Mouse (Mus musculus) embryonic facial prominence, embryonic 15.5 days (tissue): ENCODE measurements around the gene Gm9732. TPM values are rescaled to one million over a fixed set of nuclear protein-coding genes. Genes with fewer than 3 reads are reported as not detected.
"Not testable (repeated sequence)": the region's sequence is repeated elsewhere in the genome, so short reads cannot be mapped to it uniquely, and the experiment has no call there.

Source experiments
- ATAC-seq: fragments of 200-750 bp; cut with Nextera tagmentation; 2 replicates; pipeline ENCODE4 v1.8.0; 2017; ENCODE audit warnings: low read depth, moderate TSS enrichment; ENCODE audit not compliant: insufficient number of reproducible peaks, low FRiP score, low TSS enrichment
- H3K27ac ChIP-seq: fragments of 300-500 bp; sonication (generic); replicated peaks from 2 replicates; pipeline ENCODE4 v1.5.1; 2015; ENCODE audit warnings: mild to moderate bottlenecking, inconsistent platforms
- H3K27me3 ChIP-seq: fragments of 300-500 bp; sonication (generic); 2 replicates; pipeline ENCODE4 v1.6.1; 2015; ENCODE audit warnings: inconsistent platforms
- H3K36me3 ChIP-seq: fragments of 300-500 bp; sonication (generic); 2 replicates; pipeline ENCODE4 v1.6.1; 2015; ENCODE audit warnings: mild to moderate bottlenecking, inconsistent platforms
- H3K4me1 ChIP-seq: fragments of 300-500 bp; sonication (generic); 2 replicates; pipeline ENCODE4 v1.6.1; 2015; ENCODE audit warnings: inconsistent platforms
- H3K4me2 ChIP-seq: fragments of 300-500 bp; sonication (generic); replicated peaks from 2 replicates; pipeline ENCODE4 v1.6.1; 2015; ENCODE audit warnings: mild to moderate bottlenecking, inconsistent platforms
- H3K4me3 ChIP-seq: fragments of 300-500 bp; sonication (generic); replicated peaks from 2 replicates; pipeline ENCODE4 v1.5.1; 2015; ENCODE audit warnings: mild to moderate bottlenecking, inconsistent platforms
- H3K9ac ChIP-seq: fragments of 300-500 bp; sonication (generic); 2 replicates; pipeline ENCODE4 v1.6.1; 2015; ENCODE audit warnings: inconsistent platforms
- H3K9me3 ChIP-seq: fragments of 300-500 bp; sonication (generic); replicated peaks from 2 replicates; pipeline ENCODE4 v1.6.1; 2016; ENCODE audit warnings: inconsistent platforms
- WGBS: fragments of 180-500 bp; shearing (Covaris S2); methylation state at CpG from one replicate; pipeline ENCODE4 v1.1.7; 2015; 5-methylcytosine and 5-hydroxymethylcytosine counted together
- polyA plus RNA-seq: library from polyadenylated mRNA; unstranded; fragments of >200 nt; fragmentation: Nextera tagmentation; extraction: Ambion mirVana; gene quantifications from 2 replicates; pipeline ENCODE4 v1.2.1, GENCODE M21; 2015

The Gm9732 gene
- polyA plus RNA-seq, result not detected in 2 replicates

- ATAC-seq, H3K36me3 ChIP-seq, H3K9ac ChIP-seq, H3K4me3 ChIP-seq, H3K9me3 ChIP-seq, H3K4me1 ChIP-seq, H3K27me3 ChIP-seq, H3K4me2 ChIP-seq, H3K27ac ChIP-seq: not testable (repeated sequence)
- 79% methylated on average over 8 of the region's 8 CpGs for WGBS
Observed at GRCm38 (mm10) chr14:43274986-43275511, at the start of gene Gm9732. Gm9732 (plus strand) TSS chr14:43275036.

GRCm38 (mm10) chr14:43235204-43235603 is 39.6 kb upstream of the Gm9732 start, which contains the start of gene Gm8122:
Gm8122 (minus strand) TSS chr14:43235304.
- not testable (repeated sequence) for H3K36me3 ChIP-seq, H3K9me3 ChIP-seq, H3K4me1 ChIP-seq, H3K9ac ChIP-seq, ATAC-seq, H3K27ac ChIP-seq, H3K4me3 ChIP-seq, H3K27me3 ChIP-seq, H3K4me2 ChIP-seq
- 80% methylated on average over 4 of the region's 4 CpGs for WGBS

GRCm38 (mm10) chr14:43237769-43238168 is 37.1 kb upstream of the Gm9732 start:
- not testable (repeated sequence) for H3K27me3 ChIP-seq, H3K36me3 ChIP-seq, H3K4me2 ChIP-seq, H3K9ac ChIP-seq, H3K4me1 ChIP-seq, ATAC-seq, H3K27ac ChIP-seq, H3K4me3 ChIP-seq, H3K9me3 ChIP-seq

- H3K4me2 ChIP-seq, H3K9me3 ChIP-seq, H3K36me3 ChIP-seq, H3K27me3 ChIP-seq, H3K4me1 ChIP-seq, H3K27ac ChIP-seq, H3K9ac ChIP-seq, ATAC-seq, H3K4me3 ChIP-seq: not testable (repeated sequence)
- 15% methylated on average over 10 of the region's 12 CpGs for WGBS
Observed at GRCm38 (mm10) chr14:43249611-43250170, 25.1 kb upstream of the Gm9732 start.

GRCm38 (mm10) chr14:43250549-43251253 is 24.1 kb upstream of the Gm9732 start:
- not testable (repeated sequence) for H3K9me3 ChIP-seq, H3K4me1 ChIP-seq, H3K9ac ChIP-seq, H3K4me3 ChIP-seq, ATAC-seq, H3K4me2 ChIP-seq, H3K36me3 ChIP-seq, H3K27me3 ChIP-seq, H3K27ac ChIP-seq
- 32% methylated on average over 5 of the region's 6 CpGs for WGBS

- H3K9ac ChIP-seq, H3K9me3 ChIP-seq, H3K4me3 ChIP-seq, H3K36me3 ChIP-seq, H3K27ac ChIP-seq, H3K4me2 ChIP-seq, H3K4me1 ChIP-seq, ATAC-seq, H3K27me3 ChIP-seq: not testable (repeated sequence)
- WGBS, result 64% methylated on average over 1 of the region's 1 CpGs
Observed at GRCm38 (mm10) chr14:43256511-43256910, 18.3 kb upstream of the Gm9732 start.

- not testable (repeated sequence) for H3K4me1 ChIP-seq, H3K4me3 ChIP-seq, H3K4me2 ChIP-seq, H3K36me3 ChIP-seq, ATAC-seq, H3K27ac ChIP-seq, H3K27me3 ChIP-seq, H3K9ac ChIP-seq, H3K9me3 ChIP-seq
- WGBS, result 89% methylated on average over 3 of the region's 4 CpGs
Observed at GRCm38 (mm10) chr14:43258349-43258748, 16.5 kb upstream of the Gm9732 start, which contains the start of gene Gm8126. Gm8126 (plus strand) TSS chr14:43258649.

GRCm38 (mm10) chr14:43263421-43263820 is 11.4 kb upstream of the Gm9732 start:
- H3K4me3 ChIP-seq, H3K4me2 ChIP-seq, H3K36me3 ChIP-seq, ATAC-seq, H3K4me1 ChIP-seq, H3K27ac ChIP-seq, H3K9ac ChIP-seq, H3K27me3 ChIP-seq, H3K9me3 ChIP-seq: not testable (repeated sequence)
- WGBS, result 87% methylated on average over 3 of the region's 3 CpGs

GRCm38 (mm10) chr14:43268521-43269084 is 6.2 kb upstream of the Gm9732 start:
- ATAC-seq, H3K4me3 ChIP-seq, H3K9ac ChIP-seq, H3K27me3 ChIP-seq, H3K9me3 ChIP-seq, H3K4me1 ChIP-seq, H3K27ac ChIP-seq, H3K4me2 ChIP-seq, H3K36me3 ChIP-seq: not testable (repeated sequence)
- whole genome bisulfite sequencing, result 57% methylated on average over 2 of the region's 2 CpGs

- not testable (repeated sequence) for H3K36me3 ChIP-seq, H3K4me2 ChIP-seq, H3K4me3 ChIP-seq, H3K27me3 ChIP-seq, H3K9me3 ChIP-seq, H3K9ac ChIP-seq, H3K27ac ChIP-seq, ATAC-seq, H3K4me1 ChIP-seq
- WGBS, result 73% methylated on average over 3 of the region's 3 CpGs
Observed at GRCm38 (mm10) chr14:43269211-43269610, 5.6 kb upstream of the Gm9732 start.

GRCm38 (mm10) chr14:43273161-43273560 is 1.7 kb upstream of the Gm9732 start:
- 59% methylated on average over 1 of the region's 1 CpGs for WGBS
- ATAC-seq, result not testable (repeated sequence)

More at GRCm38 (mm10) chr14:43273161-43273560, 1.7 kb upstream of the Gm9732 start:
- H3K4me3 ChIP-seq, H3K27ac ChIP-seq, H3K9ac ChIP-seq, H3K9me3 ChIP-seq, H3K27me3 ChIP-seq, H3K4me1 ChIP-seq, H3K4me2 ChIP-seq, H3K36me3 ChIP-seq: not testable (repeated sequence)
